Mouse (Mus musculus): ENCODE data around the gene Tinf2.

- TF ChIP-seq MAFK (IDR thresholded peaks at IDR 0.05; ENCODE audit: insufficient read depth, low read depth, low read length) (no peak), HCFC1 (IDR thresholded peaks at IDR 0.05; ENCODE audit: borderline replicate concordance, insufficient read depth, low read length) (no peak), ZNF384 (IDR thresholded peaks at IDR 0.05; ENCODE audit: low read depth, low read length) (no peak)
Observed at GRCm38 (mm10) chr14:55724411-55724871, 42.8 kb upstream of the Tinf2 start.
